Mouse (Mus musculus) ES-Bruce4 (cell line): ENCODE data around the gene Htr1f. TPM values are rescaled to one million over a fixed set of nuclear protein-coding genes. Genes with fewer than 3 reads are reported as not detected.

Source experiments
- H3K27ac ChIP-seq: 2 replicates; pipeline ENCODE4 v1.5.1; 2012; ENCODE audit warnings: low read length, inconsistent platforms; ENCODE audit not compliant: insufficient read depth
- H3K27me3 ChIP-seq: 2 replicates; pipeline ENCODE4 v1.6.1; 2012; ENCODE audit warnings: mild to moderate bottlenecking, low read length, inconsistent platforms; ENCODE audit not compliant: control insufficient read depth, poor library complexity, insufficient read depth, severe bottlenecking
- H3K36me3 ChIP-seq: 2 replicates; pipeline ENCODE4 v1.6.1; 2012; ENCODE audit warnings: inconsistent platforms, mild to moderate bottlenecking, low read length, moderate library complexity; ENCODE audit not compliant: control insufficient read depth, poor library complexity, insufficient read depth, severe bottlenecking
- H3K4me1 ChIP-seq: one replicate; pipeline ENCODE4 v1.8.1; 2011; ENCODE audit warnings: low read length; ENCODE audit not compliant: control insufficient read depth, insufficient read depth
- H3K4me3 ChIP-seq: 2 replicates; pipeline ENCODE4 v1.5.1; 2011; ENCODE audit warnings: low read depth, mild to moderate bottlenecking, low read length
- H3K9ac ChIP-seq: 2 replicates; pipeline ENCODE4 v1.6.1; 2012; ENCODE audit warnings: low read depth, mild to moderate bottlenecking, inconsistent platforms; ENCODE audit not compliant: poor library complexity, severe bottlenecking
- H3K9me3 ChIP-seq: replicated peaks from 2 replicates; pipeline ENCODE4 v1.6.1; 2012; ENCODE audit warnings: mild to moderate bottlenecking, low read length, inconsistent platforms; ENCODE audit not compliant: control insufficient read depth, poor library complexity, insufficient read depth, severe bottlenecking
- CTCF ChIP-seq: IDR thresholded peaks from one replicate; pipeline ENCODE4 v1.8.1; 2011; ENCODE audit warnings: low read depth, low read length
- EP300 ChIP-seq: IDR thresholded peaks from 2 replicates; pipeline ENCODE4 v1.6.1; 2011; ENCODE audit warnings: low read depth, low read length; ENCODE audit not compliant: insufficient read depth
- POLR2A ChIP-seq: IDR thresholded peaks from one replicate; pipeline ENCODE4 v1.8.1; 2011; ENCODE audit warnings: low read length; ENCODE audit not compliant: insufficient read depth
- polyA plus RNA-seq: library from polyadenylated mRNA; stranded (reverse); fragments of >200 nt; gene quantifications from 2 replicates; pipeline ENCODE4 v1.2.4, GENCODE M21; 2011; ENCODE audit warnings: low read depth; ENCODE audit not compliant: missing spikeins, insufficient read depth, insufficient read length

Htr1f gene
- polyA plus RNA-seq, 1 experiment = not detected

GRCm38 (mm10) chr16:64880986-64881385 is 224.7 kb downstream of the Htr1f start:
- Histone ChIP-seq H3K27ac (peak overlapping the region; percentile 82), H3K4me3 (no peak overlapping the region), H3K36me3 (no peaks in the 10 kb centered on the region), H3K9ac (no peak overlapping the region), H3K27me3 (no peaks in the 10 kb centered on the region), H3K4me1 (peaks cover 8% of the 10 kb centered on the region), H3K9me3 (no peaks in the 10 kb centered on the region)
- no peak for TF ChIP-seq POLR2A
- no peak for TF ChIP-seq EP300
- no peak for TF ChIP-seq CTCF

- no peaks in the 10 kb centered on the region for H3K9me3 ChIP-seq
- H3K36me3 ChIP-seq = no peaks in the 10 kb centered on the region
- H3K4me3 ChIP-seq = no peak overlapping the region
- no peak for TF ChIP-seq POLR2A
- TF ChIP-seq CTCF = no peak
- no peak for TF ChIP-seq EP300
- H3K27me3 ChIP-seq = no peaks in the 10 kb centered on the region
- H3K9ac ChIP-seq = no peak overlapping the region
- H3K4me1 ChIP-seq = peaks cover 8% of the 10 kb centered on the region
- peak overlapping the region; percentile 52 for H3K27ac ChIP-seq
Observed at GRCm38 (mm10) chr16:64879735-64880134, 225.9 kb downstream of the Htr1f start.

GRCm38 (mm10) chr16:64878611-64879132 is 227.0 kb downstream of the Htr1f start:
- Histone ChIP-seq H3K36me3 (no peaks in the 10 kb centered on the region), H3K9me3 (no peaks in the 10 kb centered on the region), H3K9ac (peak overlapping the region; percentile 8; the same call in 1 of the 2 replicates), H3K27me3 (no peaks in the 10 kb centered on the region), H3K4me1 (peaks cover 8% of the 10 kb centered on the region), H3K27ac (peak overlapping the region; percentile 88), H3K4me3 (no peak overlapping the region)
- TF ChIP-seq EP300 (0 out of 2 replicates have a peak, but pooled peaks have one; percentile 58), POLR2A (no peak), CTCF (peak; percentile 23)

GRCm38 (mm10) chr16:64877314-64877713 is 228.3 kb downstream of the Htr1f start:
- TF ChIP-seq CTCF (no peak), POLR2A (no peak), EP300 (no peak)
- Histone ChIP-seq H3K27ac (peak overlapping the region; percentile 99), H3K4me1 (peaks cover 8% of the 10 kb centered on the region)

GRCm38 (mm10) chr16:64876631-64877265 is 228.9 kb downstream of the Htr1f start:
- H3K9ac ChIP-seq = 0 out of 2 replicates have a peak overlapping the region, but pooled peaks have one; percentile 23
- H3K4me3 ChIP-seq = no peak overlapping the region
- no peaks in the 10 kb centered on the region for H3K27me3 ChIP-seq
- peak overlapping the region; percentile 99 for H3K27ac ChIP-seq
- H3K36me3 ChIP-seq = no peaks in the 10 kb centered on the region
- H3K4me1 ChIP-seq = peaks cover 8% of the 10 kb centered on the region
- TF ChIP-seq CTCF = no peak
- no peaks in the 10 kb centered on the region for H3K9me3 ChIP-seq

More at GRCm38 (mm10) chr16:64877314-64877713, 228.3 kb downstream of the Htr1f start:
- Histone ChIP-seq H3K4me3 (no peak overlapping the region), H3K9me3 (no peaks in the 10 kb centered on the region), H3K36me3 (no peaks in the 10 kb centered on the region), H3K27me3 (no peaks in the 10 kb centered on the region), H3K9ac (0 out of 2 replicates have a peak overlapping the region, but pooled peaks have one; percentile 23)

GRCm38 (mm10) chr16:64875822-64876221 is 229.8 kb downstream of the Htr1f start:
- Histone ChIP-seq H3K36me3 (no peaks in the 10 kb centered on the region), H3K9me3 (no peaks in the 10 kb centered on the region)
- TF ChIP-seq POLR2A (no peak), EP300 (no peak)

More at GRCm38 (mm10) chr16:64875822-64876221, 229.8 kb downstream of the Htr1f start:
- Histone ChIP-seq H3K4me3 (no peak overlapping the region), H3K27me3 (no peaks in the 10 kb centered on the region), H3K9ac (0 out of 2 replicates have a peak overlapping the region, but pooled peaks have one; percentile 29), H3K4me1 (peaks cover 8% of the 10 kb centered on the region), H3K27ac (peak overlapping the region; percentile 99)
